Comparison of ENCODE assay signal across 8 mouse cellular contexts in genomic region chr11:68706524-68707429, GRCm38 (mm10). TPM values are rescaled to one million over a fixed set of nuclear protein-coding genes. Genes with fewer than 3 reads are reported as not detected.
A peak's percentile ranks its signal among the peaks of the same experiment; 100 is the strongest.
DNase-seq lines count a peak whose midpoint lies in the region; ATAC-seq and TF ChIP-seq lines count a peak whose summit lies in the region.

No protein-coding gene starts in this region.

- TF ChIP-seq CTCF in stomach, postnatal 0 days (IDR thresholded peaks at IDR 0.05; ENCODE audit: low read depth), result peak; percentile 9; the same call in 1 of the 2 replicates

- H3K4me1 ChIP-seq in stomach, postnatal 0 days (replicated peaks; ENCODE audit: control insufficient read depth, insufficient read depth), result no peaks in the 10 kb centered on the region

- TF ChIP-seq EP300 in stomach, postnatal 0 days (optimal IDR thresholded peaks at IDR 0.05), result no peak

- DNase-seq in cerebellum, postnatal 36 days, result peak; percentile 23 to 40
- DNase-seq in cerebellum, adult 11 months, result no peak
- DNase-seq in lung, postnatal 36 days, result peak; percentile 25
- DNase-seq in lung, postnatal 4 days, result no peak
- DNase-seq in heart, postnatal 10 days, result peak; percentile 43 to 46
- no peak for DNase-seq in stomach, postnatal 0 days (ENCODE audit: low spot score)
- DNase-seq in embryo, embryonic 9.5 days (ENCODE audit: extremely low spot score), result no peak
- no peak for DNase-seq in kidney, adult 11 months

- ATAC-seq in stomach, postnatal 0 days (ENCODE audit: low FRiP score, low TSS enrichment), result no peak

- no peak overlapping the region for H3K9ac ChIP-seq in stomach, postnatal 0 days (ENCODE audit: low read length)

- no peak overlapping the region for H3K27ac ChIP-seq in stomach, postnatal 0 days (replicated peaks)

- no peak overlapping the region for H3K4me2 ChIP-seq in stomach, postnatal 0 days (replicated peaks; ENCODE audit: low read depth)

- H3K36me3 ChIP-seq in stomach, postnatal 0 days (ENCODE audit: control insufficient read depth, insufficient read depth, low read length), result peaks cover 2% of the 10 kb centered on the region; the same call in 1 of the 2 replicates

- intact Hi-C loops in heart, postnatal 10 days (cut with DNase I), result no loop called here

- no peak overlapping the region for H3K4me3 ChIP-seq in stomach, postnatal 0 days (ENCODE audit: low read depth, low read length)

- no peaks in the 10 kb centered on the region for H3K27me3 ChIP-seq in stomach, postnatal 0 days (ENCODE audit: control insufficient read depth, insufficient read depth, low read length)

- no peaks in the 10 kb centered on the region for H3K9me3 ChIP-seq in stomach, postnatal 0 days (ENCODE audit: control insufficient read depth, low read length)

- WGBS in stomach, postnatal 0 days, result 65% methylated on average over 9 of the region's 9 CpGs

RNA-seq across cellular contexts. Expression of gene Myh10, which starts 15.4 kb away (rescaled TPM):
- 100 to 1,000 TPM in 1 of 2 experiments, 10 to 100 TPM in 1; 79.4 to 100 TPM for total RNA-seq in heart, postnatal 10 days (2021)
- polyA plus RNA-seq in stomach, postnatal 0 days (2015; fragmentation: Nextera tagmentation; extraction: Ambion mirVana), result 20.0 and 20.5 TPM in 2 replicates

Comparison
In these comparisons a context has a peak if more than half of its experiments do, and no peak if none do; other contexts are left out.
1. DNase-seq: peak in cerebellum, postnatal 36 days (2 of 2), lung, postnatal 36 days (single experiment) and heart, postnatal 10 days (2 of 2); none in cerebellum, adult 11 months (single experiment), lung, postnatal 4 days (0 of 2), stomach, postnatal 0 days (single experiment), embryo, embryonic 9.5 days (single experiment) and kidney, adult 11 months (single experiment).